18 mouse cellular contexts compared by ENCODE assay signal in genomic region chr15:12884855-12885254, GRCm38 (mm10).
DNase-seq lines count a peak whose midpoint lies in the region; ATAC-seq and TF ChIP-seq lines count a peak whose summit lies in the region.
"Had no signal": no experiment of that assay in that cellular context is flagged by ENCODE, and none has a peak within 500 bp of the region (broad histone marks: within the 10 kb centered on the region; RNA-seq: fewer than 3 reads in every experiment).

No protein-coding gene starts in this region.

- no peak overlapping the region for H3K4me3 ChIP-seq in forebrain, embryonic 16.5 days (replicated peaks; ENCODE audit: low read length)
- H3K4me3 ChIP-seq in forebrain, embryonic 11.5 days (ENCODE audit: low read depth, low read length) = no peak overlapping the region
- H3K4me3 ChIP-seq in left cerebral cortex, adult 2 months = no peak overlapping the region
- no peak overlapping the region for H3K4me3 ChIP-seq in embryonic facial prominence, embryonic 10.5 days
- H3K4me3 ChIP-seq: heart, embryonic 13.5 days; limb, embryonic 15.5 days; midbrain, embryonic 12.5 days had no signal

- no peak for TF ChIP-seq CTCF in left cerebral cortex, adult 2 months (IDR thresholded peaks at IDR 0.05)

- intact Hi-C loops in left cerebral cortex, postnatal 4 days (cut with DNase I) = no loop called here
- intact Hi-C loops in left cerebral cortex, adult 2 months (cut with DNase I) = loop anchor here (5.0 to 10.0 kb wide), 2 partner anchors 142 to 400 kb away; no protein-coding TSS in a partner anchor

- no peaks in the 10 kb centered on the region for H3K27me3 ChIP-seq in forebrain, embryonic 16.5 days (replicated peaks; ENCODE audit: control insufficient read depth, insufficient read depth, low read length)
- H3K27me3 ChIP-seq in forebrain, embryonic 11.5 days (ENCODE audit: control insufficient read depth, insufficient read depth, low read length) = no peaks in the 10 kb centered on the region
- no peaks in the 10 kb centered on the region for H3K27me3 ChIP-seq in embryonic facial prominence, embryonic 10.5 days (replicated peaks; ENCODE audit: low read depth, poor library complexity, severe bottlenecking)
- H3K27me3 ChIP-seq: heart, embryonic 13.5 days; limb, embryonic 15.5 days; midbrain, embryonic 12.5 days had no signal

- no peak overlapping the region for H3K9ac ChIP-seq in forebrain, embryonic 16.5 days (replicated peaks; ENCODE audit: low read depth, low read length)
- no peak overlapping the region for H3K9ac ChIP-seq in forebrain, embryonic 11.5 days (ENCODE audit: low read length)
- H3K9ac ChIP-seq: heart, embryonic 13.5 days; limb, embryonic 15.5 days; liver, postnatal 0 days; midbrain, embryonic 12.5 days had no signal

- no peaks in the 10 kb centered on the region for H3K4me1 ChIP-seq in forebrain, embryonic 16.5 days (replicated peaks; ENCODE audit: control insufficient read depth, insufficient read depth, low read length)
- H3K4me1 ChIP-seq in forebrain, embryonic 11.5 days (replicated peaks; ENCODE audit: control insufficient read depth, insufficient read depth, low read length) = no peaks in the 10 kb centered on the region
- H3K4me1 ChIP-seq in embryonic facial prominence, embryonic 10.5 days = no peaks in the 10 kb centered on the region
- H3K4me1 ChIP-seq: heart, embryonic 13.5 days; limb, embryonic 15.5 days; midbrain, embryonic 12.5 days had no signal

- H3K4me2 ChIP-seq in forebrain, embryonic 16.5 days (ENCODE audit: low read length) = no peak overlapping the region
- H3K4me2 ChIP-seq in forebrain, embryonic 11.5 days (ENCODE audit: low read depth, low read length, severe bottlenecking) = no peak overlapping the region
- H3K4me2 ChIP-seq: heart, embryonic 13.5 days; limb, embryonic 15.5 days; midbrain, embryonic 12.5 days had no signal

- peaks cover 32% of the 10 kb centered on the region for H3K36me3 ChIP-seq in forebrain, embryonic 16.5 days (ENCODE audit: control insufficient read depth, insufficient read depth)
- peaks cover 5% of the 10 kb centered on the region; the same call in 1 of the 2 replicates for H3K36me3 ChIP-seq in forebrain, embryonic 11.5 days (ENCODE audit: control insufficient read depth, insufficient read depth, low read length)
- H3K36me3 ChIP-seq in embryonic facial prominence, embryonic 10.5 days (replicated peaks) = peaks cover 100% of the 10 kb centered on the region

- 0 out of 2 replicates have a peak, but pooled peaks have one; percentile 32 for ATAC-seq in forebrain, embryonic 16.5 days
- ATAC-seq in forebrain, embryonic 11.5 days (replicated peaks; ENCODE audit: low FRiP score) = no peak
- ATAC-seq: hindbrain, embryonic 16.5 days; intestine, embryonic 16.5 days; liver, postnatal 0 days had no signal

- H3K9me3 ChIP-seq in forebrain, embryonic 16.5 days (ENCODE audit: control insufficient read depth, low read length) = no peaks in the 10 kb centered on the region
- H3K9me3 ChIP-seq in forebrain, embryonic 11.5 days (ENCODE audit: control insufficient read depth, low read length) = no peaks in the 10 kb centered on the region
- H3K9me3 ChIP-seq in embryonic facial prominence, embryonic 10.5 days = no peaks in the 10 kb centered on the region
- H3K9me3 ChIP-seq: G1E; heart, embryonic 13.5 days; limb, embryonic 15.5 days; midbrain, embryonic 12.5 days had no signal

- 77% methylated on average over 15 of the region's 15 CpGs for WGBS in forebrain, embryonic 16.5 days
- 92% methylated on average over 15 of the region's 15 CpGs for WGBS in forebrain, embryonic 11.5 days
- WGBS in embryonic facial prominence, embryonic 10.5 days = 95% methylated on average over 15 of the region's 15 CpGs

- H3K27ac ChIP-seq in forebrain, embryonic 16.5 days (ENCODE audit: low read length) = no peak overlapping the region
- H3K27ac ChIP-seq in forebrain, embryonic 11.5 days (ENCODE audit: low read depth, low read length) = no peak overlapping the region
- H3K27ac ChIP-seq in left cerebral cortex, adult 2 months = no peak overlapping the region
- no peak overlapping the region for H3K27ac ChIP-seq in embryonic facial prominence, embryonic 10.5 days (replicated peaks)
- H3K27ac ChIP-seq: heart, embryonic 13.5 days; limb, embryonic 15.5 days; midbrain, embryonic 12.5 days had no signal

- no peak for DNase-seq in forebrain, embryonic 11.5 days (ENCODE audit: low spot score)
- peak; percentile 50 for DNase-seq in left cerebral cortex, adult 11 months (ENCODE audit: low spot score)
- no peak for DNase-seq in left cerebral cortex, postnatal 4 days
- peak; percentile 44 to 54 for DNase-seq in left cerebral cortex, adult 2 months (ENCODE audit: extremely low spot score in 1 of 2, low spot score in 2 of 2)
- DNase-seq in right cerebral cortex, postnatal 14 days = peak; percentile 34
- no peak for DNase-seq in cerebellum, adult 11 months
- DNase-seq in embryonic facial prominence, embryonic 10.5 days (ENCODE audit: low spot score) = no peak
- DNase-seq: adrenal gland, postnatal 14 days; cerebellum, adult 8-10 months; liver, postnatal 0 days; lung, postnatal 10 days had no signal

Comparison
In these comparisons a context has a peak if more than half of its experiments do, and no peak if none do; other contexts are left out.
1. DNase-seq: peak in left cerebral cortex, adult 11 months (single experiment), left cerebral cortex, adult 2 months (2 of 2) and right cerebral cortex, postnatal 14 days (single experiment); none in forebrain, embryonic 11.5 days (single experiment), left cerebral cortex, postnatal 4 days (single experiment), cerebellum, adult 11 months (single experiment) and embryonic facial prominence, embryonic 10.5 days (single experiment).